35 mouse cellular contexts compared by ENCODE assay signal in the genomic region with DNA sequence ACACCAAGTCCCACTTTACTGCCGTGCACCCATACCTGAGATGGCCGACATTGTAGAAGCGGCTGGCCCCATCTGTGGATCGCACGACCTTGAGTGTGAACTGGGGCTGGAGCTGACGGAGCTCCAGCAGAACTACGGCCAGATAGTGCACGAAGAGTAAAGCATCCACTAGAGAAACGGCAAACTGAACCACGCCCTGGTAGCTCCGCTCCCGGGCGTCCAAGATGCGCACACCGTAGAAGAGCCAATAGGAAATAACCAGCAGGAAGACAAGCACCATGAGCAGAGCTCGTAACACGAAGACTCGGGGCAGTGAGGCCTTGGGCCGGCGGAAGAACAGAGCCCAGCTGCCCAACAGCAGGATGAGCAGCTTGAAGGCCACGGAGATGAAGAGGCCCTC. TPM values are rescaled to one million over a fixed set of nuclear protein-coding genes. Genes with fewer than 3 reads are reported as not detected.
DNase-seq lines count a peak whose midpoint lies in the region; ATAC-seq and TF ChIP-seq lines count a peak whose summit lies in the region.
"Had no signal": no experiment of that assay in that cellular context is flagged by ENCODE, and none has a peak within 500 bp of the region (broad histone marks: within the 10 kb centered on the region; RNA-seq: fewer than 3 reads in every experiment).

No protein-coding gene starts in this region.

- H3K4me2 ChIP-seq in hindbrain, embryonic 13.5 days, result no peak overlapping the region
- H3K4me2 ChIP-seq in midbrain, postnatal 0 days (ENCODE audit: low read depth, low read length, poor library complexity, severe bottlenecking), result no peak overlapping the region
- H3K4me2 ChIP-seq: embryonic facial prominence, embryonic 13.5 days; forebrain, embryonic 12.5 days; forebrain, embryonic 15.5 days; heart, embryonic 11.5 days; hindbrain, embryonic 15.5 days had no signal

- 0 out of 2 replicates have a peak, but pooled peaks have one; percentile 23 for TF ChIP-seq CTCF in thymus, adult 2 months (IDR thresholded peaks at IDR 0.05; ENCODE audit: borderline replicate concordance, control insufficient read depth, extremely low read depth, insufficient read depth, low read length, poor library complexity)
- TF ChIP-seq CTCF in ES-Bruce4 (IDR thresholded peaks at IDR 0.05; ENCODE audit: low read depth, low read length), result no peak
- TF ChIP-seq CTCF in midbrain, postnatal 0 days (IDR thresholded peaks at IDR 0.05), result no peak

- H3K27ac ChIP-seq in hindbrain, embryonic 10.5 days, result peak overlapping the region; percentile 41; the same call in 1 of the 2 replicates
- H3K27ac ChIP-seq in hindbrain, embryonic 13.5 days, result no peak overlapping the region
- H3K27ac ChIP-seq in thymus, adult 2 months (ENCODE audit: control insufficient read depth, insufficient read depth, low read length), result no peak overlapping the region
- H3K27ac ChIP-seq in ES-Bruce4 (ENCODE audit: insufficient read depth, low read length), result no peak overlapping the region
- no peak overlapping the region for H3K27ac ChIP-seq in midbrain, postnatal 0 days (ENCODE audit: low read depth, low read length)
- H3K27ac ChIP-seq: embryonic facial prominence, embryonic 10.5 days; embryonic facial prominence, embryonic 13.5 days; forebrain, embryonic 12.5 days; forebrain, embryonic 15.5 days; hindbrain, embryonic 15.5 days had no signal

- peaks cover 97% of the 10 kb centered on the region for H3K36me3 ChIP-seq in hindbrain, embryonic 10.5 days
- peaks cover 83% of the 10 kb centered on the region for H3K36me3 ChIP-seq in hindbrain, embryonic 13.5 days
- H3K36me3 ChIP-seq in thymus, adult 2 months (ENCODE audit: control insufficient read depth, insufficient read depth, low read length), result peaks cover 30% of the 10 kb centered on the region
- H3K36me3 ChIP-seq in ES-Bruce4 (ENCODE audit: control insufficient read depth, insufficient read depth, low read length, poor library complexity, severe bottlenecking), result no peaks in the 10 kb centered on the region; the same call in 1 of the 2 replicates
- peaks cover 74% of the 10 kb centered on the region for H3K36me3 ChIP-seq in midbrain, postnatal 0 days (ENCODE audit: insufficient read depth, low read length)

- peaks cover 30% of the 10 kb centered on the region for H3K4me1 ChIP-seq in hindbrain, embryonic 10.5 days (replicated peaks)
- peaks cover 35% of the 10 kb centered on the region for H3K4me1 ChIP-seq in hindbrain, embryonic 13.5 days (replicated peaks)
- peaks cover 8% of the 10 kb centered on the region for H3K4me1 ChIP-seq in thymus, adult 2 months (replicated peaks; ENCODE audit: control insufficient read depth, insufficient read depth, low read length)
- peaks cover 5% of the 10 kb centered on the region for H3K4me1 ChIP-seq in ES-Bruce4 (ENCODE audit: control insufficient read depth, insufficient read depth, low read length)
- no peaks in the 10 kb centered on the region for H3K4me1 ChIP-seq in midbrain, postnatal 0 days (ENCODE audit: insufficient read depth, low read length)
- H3K4me1 ChIP-seq: embryonic facial prominence, embryonic 13.5 days had no signal

- no peak overlapping the region for H3K4me3 ChIP-seq in hindbrain, embryonic 10.5 days
- H3K4me3 ChIP-seq in hindbrain, embryonic 13.5 days, result no peak overlapping the region
- H3K4me3 ChIP-seq in thymus, adult 2 months (ENCODE audit: control insufficient read depth, insufficient read depth, low read length), result no peak overlapping the region
- H3K4me3 ChIP-seq in ES-Bruce4 (ENCODE audit: low read depth, low read length), result peak overlapping the region; percentile 26
- H3K4me3 ChIP-seq in midbrain, postnatal 0 days (ENCODE audit: low read depth, low read length), result no peak overlapping the region
- H3K4me3 ChIP-seq: embryonic facial prominence, embryonic 10.5 days; embryonic facial prominence, embryonic 13.5 days; erythroblast, embryonic 14.5 days; forebrain, embryonic 12.5 days; forebrain, embryonic 15.5 days; hindbrain, embryonic 15.5 days had no signal

- no peak for TF ChIP-seq POLR2A in thymus, adult 2 months (IDR thresholded peaks at IDR 0.05; ENCODE audit: control insufficient read depth, extremely low read depth, insufficient read depth, low read length, poor library complexity)
- TF ChIP-seq POLR2A in ES-Bruce4 (IDR thresholded peaks at IDR 0.05; ENCODE audit: insufficient read depth, low read length), result no peak

- H3K27me3 ChIP-seq in hindbrain, embryonic 10.5 days (ENCODE audit: insufficient read depth, poor library complexity, severe bottlenecking), result no peaks in the 10 kb centered on the region
- H3K27me3 ChIP-seq in hindbrain, embryonic 13.5 days, result no peaks in the 10 kb centered on the region
- H3K27me3 ChIP-seq in thymus, adult 2 months (ENCODE audit: control insufficient read depth, insufficient read depth, low read length), result no peaks in the 10 kb centered on the region
- H3K27me3 ChIP-seq in ES-Bruce4 (ENCODE audit: control insufficient read depth, insufficient read depth, low read length, poor library complexity, severe bottlenecking), result no peaks in the 10 kb centered on the region
- no peaks in the 10 kb centered on the region for H3K27me3 ChIP-seq in midbrain, postnatal 0 days (ENCODE audit: insufficient read depth, low read length)
- H3K27me3 ChIP-seq: CH12.LX; embryonic facial prominence, embryonic 13.5 days; forebrain, embryonic 12.5 days; forebrain, embryonic 15.5 days; hindbrain, embryonic 15.5 days had no signal

- H3K9ac ChIP-seq in hindbrain, embryonic 13.5 days, result no peak overlapping the region
- H3K9ac ChIP-seq in ES-Bruce4 (ENCODE audit: low read depth, poor library complexity, severe bottlenecking), result no peak overlapping the region
- H3K9ac ChIP-seq in midbrain, postnatal 0 days (replicated peaks; ENCODE audit: low read length, poor library complexity, severe bottlenecking), result no peak overlapping the region
- H3K9ac ChIP-seq: forebrain, embryonic 12.5 days; forebrain, embryonic 15.5 days; hindbrain, embryonic 15.5 days had no signal

- no peak for TF ChIP-seq EP300 in ES-Bruce4 (IDR thresholded peaks at IDR 0.05; ENCODE audit: insufficient read depth, low read depth, low read length)

- DNase-seq in hindbrain, embryonic 10.5 days (ENCODE audit: low spot score), result no peak
- DNase-seq in thymus, adult 2 months, result no peak
- DNase-seq in thymus, postnatal 36 days, result no peak
- DNase-seq in ZHBTc4 (ENCODE audit: low read depth, low spot score), result peak; percentile 67
- DNase-seq in adrenal gland, postnatal 4 days (ENCODE audit: low spot score in 2 of 2), result no peak
- no peak for DNase-seq in midbrain, postnatal 0 days (ENCODE audit: low spot score)
- DNase-seq: adrenal gland, adult 8-10 months; adrenal gland, postnatal 25 days; B cell, adult 2 months; cerebellum, adult 11 months; cerebellum, adult 2 months; cerebellum, adult 9-11 months; cerebellum, postnatal 36 days; embryo, embryonic 11 days; gastrocnemius, postnatal 36 days; heart, postnatal 36 days; kidney, adult 11 months had no signal

- 96% methylated on average over 21 of the region's 21 CpGs for WGBS in hindbrain, embryonic 10.5 days
- WGBS in hindbrain, embryonic 13.5 days, result 96% methylated on average over 21 of the region's 21 CpGs
- 98% methylated on average over 21 of the region's 21 CpGs for WGBS in thymus, adult 2 months
- WGBS in midbrain, postnatal 0 days, result 95% methylated on average over 21 of the region's 21 CpGs

- H3K9me3 ChIP-seq in hindbrain, embryonic 10.5 days, result no peaks in the 10 kb centered on the region
- H3K9me3 ChIP-seq in hindbrain, embryonic 13.5 days, result no peaks in the 10 kb centered on the region
- no peaks in the 10 kb centered on the region for H3K9me3 ChIP-seq in ES-Bruce4 (replicated peaks; ENCODE audit: control insufficient read depth, insufficient read depth, low read length, poor library complexity, severe bottlenecking)
- no peaks in the 10 kb centered on the region for H3K9me3 ChIP-seq in midbrain, postnatal 0 days (ENCODE audit: low read length)
- H3K9me3 ChIP-seq: embryonic facial prominence, embryonic 10.5 days; embryonic facial prominence, embryonic 13.5 days; forebrain, embryonic 12.5 days; forebrain, embryonic 15.5 days; hindbrain, embryonic 15.5 days had no signal

- ATAC-seq in hindbrain, embryonic 13.5 days (ENCODE audit: low FRiP score), result no peak
- no peak for ATAC-seq in midbrain, postnatal 0 days (ENCODE audit: low FRiP score)
- ATAC-seq: activated CD4-positive, CD25-positive, alpha-beta regulatory T cell, adult 4 months; forebrain, embryonic 15.5 days had no signal

RNA-seq across cellular contexts. Expression of gene Vangl2, which starts 18.8 kb away (rescaled TPM):
- polyA plus RNA-seq in hindbrain, embryonic 10.5 days (2016; fragmentation: Nextera tagmentation; extraction: Ambion mirVana), result 46.0 and 72.6 TPM in 2 replicates
- polyA plus RNA-seq in hindbrain, embryonic 13.5 days (2015; fragmentation: Nextera tagmentation; extraction: Ambion mirVana), result 49.4 and 52.1 TPM in 2 replicates
- 20.5 and 27.3 TPM in 2 replicates for polyA plus RNA-seq in thymus, adult 2 months (2012; rRNA removed)
- polyA plus RNA-seq in ES-Bruce4 (2011; ENCODE audit: insufficient read depth, insufficient read length, low read depth, missing spikeins), result 29.7 and 33.8 TPM in 2 replicates
- 10 to 100 TPM; 16.2 to 18.7 TPM for total RNA-seq in adrenal gland, postnatal 4 days (2021)
- total RNA-seq in midbrain, postnatal 0 days (2014; rRNA removed), result 85.8 and 115 TPM in 2 replicates
- 43.1 and 44.2 TPM in 2 replicates for polyA plus RNA-seq in midbrain, postnatal 0 days (2015; fragmentation: Nextera tagmentation; extraction: Ambion mirVana)

RNA-seq across cellular contexts. Expression of gene Nhlh1, which starts 48.0 kb away (rescaled TPM):
- 9.9 and 16.3 TPM in 2 replicates for polyA plus RNA-seq in hindbrain, embryonic 10.5 days (2016; fragmentation: Nextera tagmentation; extraction: Ambion mirVana)
- polyA plus RNA-seq in hindbrain, embryonic 13.5 days (2015; fragmentation: Nextera tagmentation; extraction: Ambion mirVana), result 8.1 and 9.8 TPM in 2 replicates
- 0.14 and 0.18 TPM in 2 replicates for polyA plus RNA-seq in thymus, adult 2 months (2012; rRNA removed)
- polyA plus RNA-seq in ES-Bruce4 (2011; ENCODE audit: insufficient read depth, insufficient read length, low read depth, missing spikeins), result not detected in 2 replicates
- total RNA-seq in adrenal gland, postnatal 4 days (2021), result under 1 TPM in 1 of 2 experiments, not detected in 1; 0.31 TPM
- 0.38 and 3.6 TPM in 2 replicates for total RNA-seq in midbrain, postnatal 0 days (2014; rRNA removed)
- 0.12 TPM in 1 of 2 replicates, not detected in the other for polyA plus RNA-seq in midbrain, postnatal 0 days (2015; fragmentation: Nextera tagmentation; extraction: Ambion mirVana)
- total RNA-seq: adrenal gland, adult 8-10 months; adrenal gland, postnatal 25 days; CH12.LX; gastrocnemius, adult 8-10 months; gastrocnemius, postnatal 36 days; granulocyte monocyte progenitor cell, adult 5-6 weeks; heart, adult 8-10 months; heart, postnatal 36 days; MEL had no signal
- polyA plus RNA-seq: activated CD4-positive, CD25-positive, alpha-beta regulatory T cell, adult 4 months; erythroblast, embryonic 14.5 days; heart, embryonic 11.5 days; heart, embryonic 14.5 days; heart, postnatal 0 days; intestine, embryonic 14.5 days had no signal
